Mouse (Mus musculus): Measurements from ENCODE around the gene Pcbd2. TPM values are rescaled to one million over a fixed set of nuclear protein-coding genes. Genes with fewer than 3 reads are reported as not detected.

The Pcbd2 gene
- polyA plus RNA-seq, 1 experiment from 2014 or later, result 19.7 TPM

DNA sequence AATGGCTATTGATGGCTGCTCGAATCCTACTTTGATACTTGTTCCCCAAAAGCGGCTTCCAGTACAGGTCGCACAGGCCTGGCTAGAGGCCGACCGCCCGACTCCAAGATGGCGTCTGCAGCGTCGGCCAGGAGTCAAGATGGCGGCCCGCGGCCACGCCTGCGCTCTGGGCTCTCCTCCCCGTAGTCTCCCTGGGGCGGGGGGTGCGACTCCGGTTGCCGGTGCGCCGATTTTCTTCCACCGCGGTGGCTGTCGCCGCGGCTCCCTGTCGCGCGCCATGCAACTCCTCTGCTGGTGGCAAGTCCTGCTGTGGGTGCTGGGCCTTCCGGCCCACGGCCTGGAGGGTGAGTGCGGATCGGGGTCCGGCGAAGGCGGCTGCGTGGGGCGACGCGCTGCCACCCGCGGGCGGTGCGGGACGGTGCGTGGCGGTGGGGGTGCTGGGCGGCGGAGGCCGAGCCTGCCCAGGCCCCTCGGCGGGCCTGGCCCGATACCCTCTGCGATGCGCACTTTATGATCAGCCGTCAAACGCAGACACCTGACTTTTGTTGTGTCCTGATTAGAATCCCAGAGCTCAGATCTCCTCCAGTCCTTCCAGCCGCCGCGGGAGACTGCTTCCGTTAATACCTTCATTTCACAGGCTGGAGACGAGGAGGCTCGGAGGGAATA lies 12.5 kb upstream of the Pcbd2 start, which contains the start of gene Txndc15:
Txndc15 (plus strand) TSS at position 150 of the 666 bp plus-strand sequence.
- WGBS, result under 1% methylated on average over 47 of the region's 63 CpGs

DNA sequence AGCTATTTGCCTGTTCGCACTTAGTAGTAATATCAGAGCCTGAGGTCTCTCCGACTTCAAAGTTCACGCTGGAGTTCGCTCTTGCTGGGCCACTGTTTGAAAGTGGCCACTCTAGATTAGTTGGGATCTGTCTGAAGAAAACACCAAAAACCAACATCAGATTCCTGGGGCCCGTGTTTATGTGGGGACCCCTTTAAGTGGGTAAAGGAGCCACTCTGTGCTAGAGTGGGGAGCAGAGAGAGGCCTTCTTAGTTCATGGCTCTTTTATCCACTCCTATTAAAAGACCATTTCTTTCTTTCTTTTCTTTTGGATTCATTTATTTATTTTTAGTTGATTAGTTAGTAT lies 12.0 kb upstream of the Pcbd2 start:
- peak; percentile 44 for ATAC-seq
- H3K9ac ChIP-seq (replicated peaks), result peak overlapping the region; percentile 93
- peak overlapping the region; percentile 65 for H3K4me2 ChIP-seq (replicated peaks)
- H3K4me1 ChIP-seq (replicated peaks), result peaks cover 26% of the 10 kb centered on the region
- H3K9me3 ChIP-seq, result no peaks in the 10 kb centered on the region
- peak overlapping the region; percentile 94 for H3K27ac ChIP-seq
- H3K4me3 ChIP-seq (replicated peaks), result peak overlapping the region; percentile 76
- H3K27me3 ChIP-seq, result no peaks in the 10 kb centered on the region
- 5% methylated on average over 5 of the region's 5 CpGs for WGBS
- peaks cover 26% of the 10 kb centered on the region for H3K36me3 ChIP-seq

More for the DNA sequence above, 12.5 kb upstream of the Pcbd2 start, which contains the start of gene Txndc15:
- peak within 1 kb of the TSS; percentile 93 for H3K9ac ChIP-seq (replicated peaks)
- H3K27me3 ChIP-seq, result no peaks in the 10 kb centered on the region
- H3K4me1 ChIP-seq (replicated peaks), result peaks cover 26% of the 10 kb centered on the region
- peaks cover 21% of the 10 kb centered on the region for H3K36me3 ChIP-seq
- peak within 1 kb of the TSS; percentile 76 for H3K4me3 ChIP-seq (replicated peaks)
- peak within 1 kb of the TSS; percentile 65 for H3K4me2 ChIP-seq (replicated peaks)
- no peaks in the 10 kb centered on the region for H3K9me3 ChIP-seq
- H3K27ac ChIP-seq, result peak within 1 kb of the TSS; percentile 94
- ATAC-seq, result peak; percentile 95

DNA sequence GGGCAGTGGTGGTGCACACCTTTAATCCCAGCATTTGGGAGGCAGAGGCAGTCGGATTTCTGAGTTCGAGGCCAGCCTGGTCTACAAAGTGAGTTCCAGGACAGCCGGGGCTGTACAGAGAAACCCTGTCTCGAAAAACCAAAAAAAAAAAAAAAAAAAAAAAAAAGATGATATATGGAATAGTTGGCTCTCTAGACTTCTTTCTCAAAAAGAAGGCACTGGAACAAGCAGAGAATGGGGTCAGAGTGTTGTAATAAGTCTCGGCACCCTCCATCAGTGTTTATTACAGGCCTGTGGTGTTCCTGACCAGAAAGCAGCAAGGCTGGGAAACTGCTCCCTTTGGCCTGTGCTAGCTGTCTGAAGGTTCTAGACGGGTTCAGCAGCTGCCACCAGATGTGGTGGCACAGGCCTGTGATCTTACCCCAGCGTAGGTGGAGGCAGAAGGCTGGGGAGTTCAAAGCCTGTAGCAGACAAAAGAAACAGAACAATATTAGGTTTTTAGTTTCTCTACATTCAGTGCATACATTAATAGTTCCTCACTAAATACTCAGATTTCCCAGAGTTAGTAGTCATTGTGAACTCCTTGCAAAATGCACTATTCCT lies 11.2 kb upstream of the Pcbd2 start:
- H3K36me3 ChIP-seq, result peaks cover 33% of the 10 kb centered on the region
- H3K4me1 ChIP-seq (replicated peaks), result peaks cover 26% of the 10 kb centered on the region
- no peak for ATAC-seq
- peak overlapping the region; percentile 76 for H3K4me3 ChIP-seq (replicated peaks)
- no peaks in the 10 kb centered on the region for H3K9me3 ChIP-seq
- no peak overlapping the region for H3K27ac ChIP-seq
- no peaks in the 10 kb centered on the region for H3K27me3 ChIP-seq
- peak overlapping the region; percentile 36; the same call in 1 of the 2 replicates for H3K9ac ChIP-seq (replicated peaks)
- peak overlapping the region; percentile 65 for H3K4me2 ChIP-seq (replicated peaks)
- WGBS, result 86% methylated on average over 7 of the region's 7 CpGs

DNA sequence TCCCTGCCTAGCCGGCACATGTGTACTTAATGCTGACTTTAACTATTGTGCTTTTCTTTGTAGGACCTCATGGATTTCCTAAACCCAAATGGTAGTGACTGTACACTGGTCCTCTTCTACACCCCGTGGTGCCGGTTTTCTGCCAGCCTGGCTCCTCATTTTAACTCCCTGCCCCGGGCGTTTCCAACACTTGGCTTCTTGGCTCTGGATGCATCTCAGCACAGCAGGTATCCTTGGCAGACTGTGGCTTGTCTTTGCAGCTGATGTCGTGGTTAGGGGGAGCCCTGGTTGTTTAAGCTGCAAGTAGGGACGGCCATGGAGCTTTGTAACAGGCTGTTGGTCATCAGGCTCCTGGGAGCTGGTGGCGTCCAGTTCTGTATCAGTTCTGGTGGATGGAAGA lies 5.7 kb upstream of the Pcbd2 start:
- Histone ChIP-seq H3K4me1 (replicated peaks) (peaks cover 11% of the 10 kb centered on the region), H3K27me3 (no peaks in the 10 kb centered on the region), H3K36me3 (peaks cover 79% of the 10 kb centered on the region), H3K4me3 (replicated peaks) (no peak overlapping the region), H3K9me3 (no peaks in the 10 kb centered on the region), H3K27ac (no peak overlapping the region), H3K9ac (replicated peaks) (no peak overlapping the region), H3K4me2 (replicated peaks) (no peak overlapping the region)
- 75% methylated on average over 8 of the region's 8 CpGs for WGBS
- ATAC-seq, result no peak

- Histone ChIP-seq H3K9ac (replicated peaks) (no peak overlapping the region), H3K36me3 (peaks cover 79% of the 10 kb centered on the region)
Observed at GRCm38 (mm10) chr13:55721995-55722394, 5.2 kb upstream of the Pcbd2 start.

DNA sequence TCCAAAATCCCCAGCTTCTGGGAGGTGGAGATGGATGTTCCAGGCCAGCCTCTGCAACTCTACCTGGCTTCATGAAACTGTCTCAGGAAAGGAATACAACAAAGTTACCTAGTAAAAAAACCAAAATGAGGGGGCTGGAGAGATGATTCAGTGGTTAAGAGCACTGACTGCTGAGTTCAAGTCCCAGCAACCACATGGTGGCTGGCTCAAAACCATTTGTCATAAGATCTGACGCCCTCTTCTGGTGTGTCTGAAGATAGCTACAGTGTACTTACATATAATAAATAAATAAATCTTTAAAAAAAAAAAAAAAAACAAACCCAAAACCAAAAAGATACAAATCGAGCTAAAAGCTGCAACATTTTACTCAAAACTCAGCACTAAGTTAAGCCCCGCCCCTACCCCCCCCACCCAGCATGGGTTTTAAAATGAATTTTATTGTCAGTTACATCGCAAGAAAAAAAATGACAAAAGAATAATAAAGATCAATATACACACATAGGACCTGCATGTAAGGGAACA lies 509 bp upstream of the Pcbd2 start:
- peak overlapping the region; percentile 62 for H3K4me2 ChIP-seq (replicated peaks)
- peak overlapping the region; percentile 95 for H3K27ac ChIP-seq
- H3K9ac ChIP-seq (replicated peaks), result peak overlapping the region; percentile 75
- 5% methylated on average over 4 of the region's 4 CpGs for WGBS
- H3K27me3 ChIP-seq, result no peaks in the 10 kb centered on the region
- no peak for ATAC-seq
- H3K36me3 ChIP-seq, result peaks cover 40% of the 10 kb centered on the region
- H3K4me1 ChIP-seq (replicated peaks), result no peaks in the 10 kb centered on the region
- H3K4me3 ChIP-seq (replicated peaks), result peak overlapping the region; percentile 59
- H3K9me3 ChIP-seq, result no peaks in the 10 kb centered on the region

More at GRCm38 (mm10) chr13:55721995-55722394, 5.2 kb upstream of the Pcbd2 start:
- no peaks in the 10 kb centered on the region for H3K9me3 ChIP-seq
- H3K27ac ChIP-seq, result no peak overlapping the region
- WGBS, result 98% methylated on average over 2 of the region's 2 CpGs
- H3K4me1 ChIP-seq (replicated peaks), result peaks cover 7% of the 10 kb centered on the region
- ATAC-seq, result no peak
- H3K27me3 ChIP-seq, result no peaks in the 10 kb centered on the region
- no peak overlapping the region for H3K4me2 ChIP-seq (replicated peaks)
- no peak overlapping the region for H3K4me3 ChIP-seq (replicated peaks)

GRCm38 (mm10) chr13:55727839-55728238 lies 671 bp downstream of the Pcbd2 start:
- Histone ChIP-seq H3K27me3 (no peaks in the 10 kb centered on the region), H3K4me1 (replicated peaks) (no peaks in the 10 kb centered on the region), H3K9me3 (no peaks in the 10 kb centered on the region), H3K36me3 (peaks cover 31% of the 10 kb centered on the region), H3K4me3 (replicated peaks) (peak overlapping the region; percentile 59), H3K4me2 (replicated peaks) (peak overlapping the region; percentile 62), H3K9ac (replicated peaks) (peak overlapping the region; percentile 75), H3K27ac (peak overlapping the region; percentile 95)
- peak; percentile 71 for ATAC-seq
- WGBS, result 6% methylated on average over 19 of the region's 19 CpGs

DNA sequence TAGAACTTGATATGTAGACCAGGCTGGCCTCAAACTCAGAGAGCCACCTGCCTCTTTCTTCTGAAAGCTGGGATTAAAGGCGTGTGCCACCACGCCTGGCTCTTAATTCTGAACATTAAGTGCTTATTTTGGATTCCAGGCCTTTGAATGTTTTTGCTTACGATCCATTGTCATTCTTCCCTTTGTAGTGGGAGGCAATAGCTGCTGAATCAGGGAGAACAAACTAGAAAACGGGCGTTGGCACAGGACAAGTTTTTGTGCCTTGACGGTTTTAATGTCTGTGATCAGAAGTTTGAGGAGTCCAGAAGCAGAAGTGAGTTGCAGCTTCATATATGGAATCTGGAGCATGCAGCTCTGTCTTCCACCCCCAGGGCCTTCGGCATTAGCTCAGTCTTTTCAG lies 3.5 kb downstream of the Pcbd2 start:
- no peak overlapping the region for H3K9ac ChIP-seq (replicated peaks)
- WGBS, result 89% methylated on average over 7 of the region's 7 CpGs
- H3K4me3 ChIP-seq (replicated peaks), result no peak overlapping the region
- no peak overlapping the region for H3K4me2 ChIP-seq (replicated peaks)
- H3K9me3 ChIP-seq, result no peaks in the 10 kb centered on the region
- no peaks in the 10 kb centered on the region for H3K4me1 ChIP-seq (replicated peaks)
- H3K27me3 ChIP-seq, result no peaks in the 10 kb centered on the region
- H3K36me3 ChIP-seq, result peaks cover 5% of the 10 kb centered on the region
- no peak for ATAC-seq
- no peak overlapping the region for H3K27ac ChIP-seq

- H3K9me3 ChIP-seq, result no peaks in the 10 kb centered on the region
- no peak overlapping the region for H3K4me2 ChIP-seq (replicated peaks)
- no peaks in the 10 kb centered on the region for H3K4me1 ChIP-seq (replicated peaks)
- H3K4me3 ChIP-seq (replicated peaks), result no peak overlapping the region
- no peak overlapping the region for H3K9ac ChIP-seq (replicated peaks)
- no peak for ATAC-seq
- no peaks in the 10 kb centered on the region for H3K27me3 ChIP-seq
- H3K36me3 ChIP-seq, result no peaks in the 10 kb centered on the region
- no peak overlapping the region for H3K27ac ChIP-seq
- 81% methylated on average over 2 of the region's 2 CpGs for WGBS
Observed at GRCm38 (mm10) chr13:55732121-55732520, 5.0 kb downstream of the Pcbd2 start.

- ATAC-seq, result no peak
- WGBS, result 89% methylated on average over 22 of the region's 22 CpGs
- Histone ChIP-seq H3K27ac (no peak overlapping the region), H3K36me3 (no peaks in the 10 kb centered on the region), H3K27me3 (no peaks in the 10 kb centered on the region), H3K4me3 (replicated peaks) (no peak overlapping the region), H3K4me1 (replicated peaks) (no peaks in the 10 kb centered on the region), H3K4me2 (replicated peaks) (no peak overlapping the region), H3K9me3 (no peaks in the 10 kb centered on the region), H3K9ac (replicated peaks) (no peak overlapping the region)
Observed at GRCm38 (mm10) chr13:55733628-55734502, 6.7 kb downstream of the Pcbd2 start.

- H3K27ac ChIP-seq, result no peak overlapping the region
- no peaks in the 10 kb centered on the region for H3K9me3 ChIP-seq
- no peak overlapping the region for H3K9ac ChIP-seq (replicated peaks)
- H3K27me3 ChIP-seq, result no peaks in the 10 kb centered on the region
- no peak for ATAC-seq
- H3K4me1 ChIP-seq (replicated peaks), result 0 out of 2 replicates have a peak, but pooled peaks cover 5% of the 10 kb centered on the region
- no peak overlapping the region for H3K4me3 ChIP-seq (replicated peaks)
- H3K4me2 ChIP-seq (replicated peaks), result no peak overlapping the region
- no peaks in the 10 kb centered on the region for H3K36me3 ChIP-seq
- WGBS, result 96% methylated on average over 8 of the region's 8 CpGs
Observed at GRCm38 (mm10) chr13:55737885-55738284, 10.7 kb downstream of the Pcbd2 start.

DNA sequence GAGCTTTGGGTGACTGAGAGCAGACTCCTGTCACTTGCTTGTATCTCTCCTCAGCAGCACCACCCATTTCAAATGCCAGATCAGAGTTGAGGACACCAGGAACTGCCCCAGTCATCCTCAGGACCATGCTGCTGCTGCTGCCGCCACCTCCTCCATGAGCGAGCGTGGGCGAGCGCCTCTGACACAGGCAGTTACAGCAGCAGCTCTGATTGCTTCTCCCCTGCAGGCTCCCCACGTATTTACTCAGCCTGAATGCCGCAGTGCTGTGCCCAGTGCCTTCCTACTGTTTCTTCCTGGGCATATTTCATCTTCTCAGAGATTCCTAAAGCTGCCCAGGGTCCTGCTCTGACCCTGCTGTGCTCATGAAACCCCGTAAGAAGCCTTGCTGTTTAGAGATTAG lies 15.1 kb downstream of the Pcbd2 start:
- H3K27me3 ChIP-seq, result no peaks in the 10 kb centered on the region
- no peaks in the 10 kb centered on the region for H3K9me3 ChIP-seq
- H3K4me2 ChIP-seq (replicated peaks), result no peak overlapping the region
- no peak overlapping the region for H3K27ac ChIP-seq
- H3K36me3 ChIP-seq, result no peaks in the 10 kb centered on the region
- H3K4me3 ChIP-seq (replicated peaks), result no peak overlapping the region
- WGBS, result 82% methylated on average over 8 of the region's 8 CpGs
- no peak for ATAC-seq
- 0 out of 2 replicates have a peak, but pooled peaks cover 5% of the 10 kb centered on the region for H3K4me1 ChIP-seq (replicated peaks)
- no peak overlapping the region for H3K9ac ChIP-seq (replicated peaks)
